Mouse (Mus musculus): ENCODE results near the gene Gabra6. TPM values are rescaled to one million over a fixed set of nuclear protein-coding genes. Genes with fewer than 3 reads are reported as not detected.

Gabra6 gene
- not detected for total RNA-seq (2021)

DNA sequence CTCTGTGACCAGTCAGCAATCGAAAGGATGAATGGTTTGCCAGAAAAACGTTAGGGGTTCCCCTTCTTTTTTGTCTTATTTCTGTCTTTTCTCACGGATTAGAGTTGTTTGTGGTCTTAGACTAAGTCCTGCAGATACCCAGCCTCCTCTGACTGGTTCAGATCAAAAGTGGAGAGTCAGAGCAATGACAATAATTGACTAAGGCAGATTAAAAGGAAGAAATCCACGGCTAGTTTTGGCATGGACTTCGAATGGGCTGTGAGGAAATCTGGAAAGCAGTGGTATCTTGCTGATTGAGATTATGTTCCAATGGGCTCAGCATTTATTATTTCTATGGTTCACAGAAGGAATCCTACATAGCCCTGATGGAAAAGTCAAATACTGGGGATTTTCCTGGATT is at the start of gene Gabra6:
Gene Gabra6, minus strand, starts transcription at position 191 of the 400 bp plus-strand sequence.
- intact Hi-C loops (cut with DNase I): no loop called here

DNA sequence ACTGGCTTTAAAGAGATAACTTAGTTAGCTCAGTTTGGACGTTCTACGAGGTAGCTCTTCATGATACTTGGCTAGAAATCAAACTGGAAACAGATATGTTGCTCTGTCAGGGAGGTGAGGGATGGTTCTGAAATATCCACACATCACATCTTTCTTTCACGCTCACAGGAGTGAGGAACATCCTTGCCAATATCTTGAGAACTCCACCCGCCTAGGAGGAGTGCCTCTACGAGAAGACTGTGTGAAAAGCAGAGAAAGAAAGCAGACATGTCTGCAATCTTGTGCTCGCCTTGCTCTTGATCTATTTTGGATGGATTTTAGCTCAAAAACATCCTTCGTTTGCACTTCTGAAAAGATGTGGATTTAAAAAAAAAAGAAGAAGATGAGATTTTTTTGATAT is 44.7 kb upstream of the Gabra6 start:
- intact Hi-C loops (cut with DNase I): no loop called here
- no peak for DNase-seq

More for the DNA sequence above, at the start of gene Gabra6:
- no peak for DNase-seq

DNA sequence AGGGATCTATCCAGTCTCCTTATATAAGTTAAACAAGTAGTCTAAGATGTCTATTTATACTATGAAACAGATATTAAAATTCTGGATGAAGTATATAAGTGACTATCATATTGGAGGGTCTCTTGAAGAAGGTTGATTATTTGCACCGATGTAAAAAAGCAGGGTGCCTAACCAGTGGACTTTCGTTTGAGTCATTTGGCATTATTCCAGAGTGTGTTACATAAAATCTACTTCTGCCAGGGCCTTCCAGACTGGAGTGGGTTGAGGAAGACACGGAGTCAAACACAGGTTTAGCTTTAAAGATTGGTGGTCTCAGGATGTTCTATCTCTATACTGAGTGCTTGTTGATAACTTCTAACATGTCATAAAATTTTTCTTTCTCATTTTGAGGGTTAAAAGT is 11.2 kb upstream of the Gabra6 start:
- no peak for DNase-seq
- intact Hi-C loops (cut with DNase I): no loop called here

DNA sequence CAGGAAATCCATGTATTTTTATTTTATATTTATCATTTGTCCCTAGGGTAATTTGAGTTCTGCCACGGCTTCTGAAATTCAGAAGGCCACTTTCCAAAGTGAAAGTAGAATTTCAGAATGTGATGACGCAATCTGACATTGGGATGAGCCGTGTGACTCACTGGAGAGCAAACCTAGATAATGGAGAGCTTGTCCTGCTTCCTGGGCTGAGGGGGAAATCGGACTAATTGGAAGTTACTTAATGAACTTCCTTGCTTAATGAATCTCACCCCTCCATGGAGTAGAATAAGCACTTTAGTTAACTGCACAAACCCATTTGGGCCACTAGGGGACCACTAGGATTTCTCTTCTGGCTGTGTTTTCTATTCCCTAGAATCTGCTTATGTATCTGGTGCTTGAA is 5.4 kb upstream of the Gabra6 start:
- DNase-seq: no peak
- intact Hi-C loops (cut with DNase I): no loop called here

DNA sequence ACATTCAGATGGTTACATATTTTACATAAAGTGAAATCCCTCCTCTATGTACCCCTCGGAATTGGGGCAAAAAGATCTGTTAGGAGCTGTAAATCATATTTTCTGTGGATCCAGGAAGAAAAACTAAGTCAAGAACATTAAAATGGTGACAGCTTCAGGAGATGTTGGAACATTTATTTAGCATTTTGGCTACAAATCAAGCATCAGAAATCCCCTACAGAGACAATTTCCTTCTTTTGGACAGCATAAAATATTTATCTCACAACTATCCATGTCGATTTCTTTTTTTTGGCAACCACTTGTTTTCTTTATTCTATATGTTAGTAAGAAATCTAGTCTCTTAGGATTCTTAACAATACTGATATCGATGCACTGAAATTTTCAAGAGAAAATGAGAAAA is 688 bp upstream of the Gabra6 start:
- intact Hi-C loops (cut with DNase I): no loop called here

DNA sequence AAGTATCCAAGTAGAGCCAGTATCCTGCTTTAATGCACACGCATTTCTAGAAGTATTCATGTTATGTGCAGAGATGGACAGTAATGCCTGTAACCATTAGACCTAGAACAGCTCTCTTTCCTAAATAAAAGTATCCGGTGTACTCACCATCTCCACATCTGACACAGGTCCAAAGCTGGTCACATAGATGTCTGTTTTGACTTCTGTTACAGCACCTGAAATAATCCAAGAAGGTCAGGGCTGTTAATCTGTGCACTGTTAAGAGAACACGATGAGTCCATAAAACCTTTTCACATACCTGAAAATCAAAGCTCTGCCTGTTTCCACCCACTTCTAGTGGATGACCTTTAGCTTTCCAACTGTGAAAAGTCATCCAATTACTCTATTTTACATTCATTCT is 1.4 kb downstream of the Gabra6 start:
- intact Hi-C loops (cut with DNase I): no loop called here
- DNase-seq: no peak

More for the DNA sequence above, 688 bp upstream of the Gabra6 start:
- DNase-seq: no peak

DNA sequence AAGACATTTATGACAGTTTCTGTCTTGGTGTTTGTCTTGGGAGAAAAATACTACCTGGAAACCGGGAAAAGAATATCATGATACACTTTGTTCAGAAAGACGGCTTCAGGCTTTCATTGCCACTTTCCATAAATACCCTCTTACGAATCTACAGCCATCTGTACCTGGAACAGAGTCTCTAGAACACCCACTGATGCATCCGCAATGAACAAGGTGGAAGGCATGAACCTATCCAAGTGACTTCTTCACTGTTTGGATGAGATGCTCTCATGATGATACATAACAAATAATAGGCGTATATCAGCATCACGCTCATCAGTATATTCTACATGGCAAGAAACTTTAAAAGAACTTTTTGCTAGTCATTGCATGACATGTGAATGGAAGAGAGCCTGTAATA is 1.8 kb downstream of the Gabra6 start:
- no peak for DNase-seq
- intact Hi-C loops (cut with DNase I): no loop called here

DNA sequence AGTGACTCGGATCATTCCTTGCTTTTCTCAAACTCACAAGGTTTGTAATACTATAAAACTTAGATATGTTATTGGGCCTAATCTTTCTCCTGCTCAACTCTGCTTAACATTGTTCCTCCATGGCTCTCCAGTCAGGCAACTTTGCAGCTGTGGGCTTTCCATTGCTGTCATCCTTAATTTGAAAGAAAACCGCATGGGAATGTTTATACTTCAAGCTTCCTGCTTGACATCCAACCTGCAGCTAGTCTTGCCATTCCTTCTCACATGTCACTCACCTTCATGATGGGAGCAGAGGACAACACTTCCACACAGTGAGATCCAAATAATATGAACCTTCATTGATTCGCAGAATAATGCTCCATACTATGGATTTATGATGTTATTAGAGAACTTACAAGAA is 2.9 kb downstream of the Gabra6 start:
- no peak for DNase-seq
- intact Hi-C loops (cut with DNase I): no loop called here

DNA sequence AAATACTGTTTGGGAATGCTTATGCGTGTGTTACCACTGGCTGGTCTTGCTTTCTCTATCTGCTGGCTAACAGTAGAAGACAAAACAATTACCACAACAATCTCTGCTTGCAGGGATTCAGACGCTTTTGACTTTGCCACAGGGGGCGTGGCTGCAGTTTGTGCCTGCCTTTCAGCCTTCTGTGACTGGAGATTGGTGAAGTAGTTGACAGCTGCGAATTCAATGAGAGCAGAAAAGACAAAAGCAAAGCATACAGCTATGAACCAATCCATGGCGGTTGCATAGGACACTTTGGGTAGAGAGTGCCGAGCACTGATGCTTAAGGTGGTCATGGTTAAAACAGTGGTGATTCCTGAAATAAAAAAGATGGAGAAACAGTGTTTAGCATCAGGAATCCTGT is 6.0 kb downstream of the Gabra6 start:
- DNase-seq: no peak
- intact Hi-C loops (cut with DNase I): no loop called here

DNA sequence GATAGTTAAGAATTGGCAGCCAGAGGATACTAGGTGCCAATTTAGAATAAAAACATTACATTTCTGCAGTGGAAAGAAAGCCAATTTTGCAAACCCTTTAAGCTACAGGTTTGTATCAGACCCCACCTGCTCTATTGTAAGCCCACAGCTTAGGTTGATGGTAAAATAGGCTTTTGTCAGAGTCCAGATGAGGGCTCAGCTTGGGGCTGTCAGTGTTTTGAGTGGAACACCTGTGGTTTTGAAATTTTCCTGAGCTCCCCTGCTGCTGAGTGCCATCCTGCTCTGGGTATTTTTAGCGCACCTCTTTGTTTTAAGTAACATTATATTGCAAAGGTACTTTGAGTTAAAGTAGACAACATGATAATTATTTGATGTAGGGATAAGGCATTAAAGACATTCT is 10.0 kb downstream of the Gabra6 start:
- DNase-seq: no peak
- intact Hi-C loops (cut with DNase I): no loop called here

DNA sequence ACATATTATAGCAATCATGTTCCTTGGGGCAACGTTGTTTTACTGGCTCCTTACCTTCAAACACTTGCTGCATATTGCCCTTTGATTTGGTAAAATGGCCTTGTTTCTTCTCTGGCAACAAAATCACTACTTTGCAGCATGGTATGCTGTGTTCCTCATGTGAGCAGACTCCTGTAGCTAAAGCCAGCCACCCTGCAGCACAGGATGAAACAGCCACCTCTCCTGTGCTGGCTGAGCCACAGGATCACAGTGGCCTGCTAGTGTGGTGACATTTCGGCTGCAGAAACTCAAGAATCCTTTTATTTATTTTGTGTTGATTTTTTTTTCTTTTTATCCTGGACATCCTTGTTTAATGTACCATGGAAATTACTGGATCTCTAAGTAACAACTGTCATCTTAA is 11.8 kb downstream of the Gabra6 start:
- intact Hi-C loops (cut with DNase I): no loop called here
- DNase-seq: no peak

DNA sequence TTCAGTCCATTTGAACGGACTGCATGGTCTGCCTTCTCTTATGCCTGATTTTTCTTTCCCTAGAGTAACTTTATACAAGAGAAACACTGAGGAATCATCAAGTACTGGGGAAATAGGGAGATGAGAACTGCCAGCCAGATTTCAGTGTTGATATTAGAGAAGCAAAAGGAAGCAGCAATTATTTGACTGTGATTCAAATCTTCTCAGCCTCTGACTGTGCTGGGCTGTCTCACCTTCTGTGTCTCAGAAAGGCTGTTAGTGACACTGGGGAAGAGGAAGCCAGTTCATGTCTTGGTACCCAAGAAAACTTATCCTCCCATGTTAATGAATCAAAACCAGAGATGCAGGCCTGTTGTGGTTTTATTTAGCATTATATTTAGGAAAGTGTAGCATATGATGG is 14.8 kb downstream of the Gabra6 start:
- intact Hi-C loops (cut with DNase I): no loop called here
- no peak for DNase-seq

DNA sequence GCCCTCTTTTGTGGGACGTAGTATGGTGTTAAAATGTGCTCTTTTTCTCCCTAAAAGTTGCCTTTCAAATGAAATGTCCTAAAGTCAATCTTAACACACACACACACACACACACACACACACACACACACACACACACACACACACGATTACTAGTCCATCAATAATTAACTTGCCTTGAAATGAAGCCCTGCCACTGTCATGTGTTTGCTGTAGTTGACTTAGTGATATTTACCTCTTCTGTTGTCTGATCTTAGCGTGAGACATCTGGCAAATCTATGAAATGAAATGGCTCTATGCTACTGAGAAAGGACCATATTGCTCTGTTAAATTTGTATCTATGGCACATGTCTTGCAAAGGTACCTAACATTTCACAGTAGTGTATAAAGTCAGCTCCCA is 61.9 kb downstream of the Gabra6 start:
- no peak for DNase-seq
- intact Hi-C loops (cut with DNase I): no loop called here

Other genes with a start within 250 kb of the Gabra6 start
- gene Gabra1, start 138.1 kb downstream of the Gabra6 start, total RNA-seq (2021): 1 to 10 TPM in 1 of 2 experiments, under 1 TPM in 1; 0.98 to 2.2 TPM
- gene Gabrb2, start 98.7 kb upstream of the Gabra6 start, total RNA-seq (2021): 1 to 10 TPM in 1 of 2 experiments, under 1 TPM in 1; 0.61 to 2.2 TPM